Mouse (Mus musculus) neutrophil, adult 65 days (primary cell): ENCODE results near the gene Fbxo39. TPM values are rescaled to one million over a fixed set of nuclear protein-coding genes. Genes with fewer than 3 reads are reported as not detected.

Experiments used
- total RNA-seq: library from RNA; stranded (reverse); gene quantifications from 2 replicates; pipeline ENCODE4 v1.2.4, GENCODE M21; 2023

Fbxo39 gene
- 0.23 TPM in 1 of 2 replicates, not detected in the other for total RNA-seq

GRCm38 (mm10) chr11:72314151-72314895, at the start of gene Fbxo39:
Gene Fbxo39, plus strand, starts transcription at chr11:72314444.

GRCm38 (mm10) chr11:72266960-72267560, 47.2 kb upstream of the Fbxo39 start, which contains the start of gene Slc13a5:
Gene Slc13a5, minus strand, starts transcription at chr11:72267222.

GRCm38 (mm10) chr11:72301334-72301733, 12.9 kb upstream of the Fbxo39 start, which contains the start of gene Xaf1:
Gene Xaf1, plus strand, starts transcription at chr11:72301629.

GRCm38 (mm10) chr11:72362347-72362741, 48.1 kb downstream of the Fbxo39 start, which contains the start of gene Tekt1:
Gene Tekt1, minus strand, starts transcription at chr11:72362442.

Other genes with a start within 250 kb of the Fbxo39 start
- gene Pitpnm3, start 178.7 kb upstream of the Fbxo39 start, total RNA-seq, result 0.07 TPM in 1 of 2 replicates, not detected in the other
- 0.32 and 0.48 TPM in 2 replicates for gene Gm43951, start 107.6 kb upstream of the Fbxo39 start, total RNA-seq
- gene 4933427D14Rik, start 107.0 kb upstream of the Fbxo39 start, total RNA-seq, result 7.7 and 9.8 TPM in 2 replicates
- 34.4 and 47.3 TPM in 2 replicates for gene Txndc17, start 106.9 kb upstream of the Fbxo39 start, total RNA-seq
- gene Med31, start 98.9 kb upstream of the Fbxo39 start, total RNA-seq, result 24.7 and 32.1 TPM in 2 replicates
- gene Slc13a5, start 47.2 kb upstream of the Fbxo39 start, total RNA-seq, result 0.69 TPM in 1 of 2 replicates, not detected in the other
- 9.8 and 15.2 TPM in 2 replicates for gene Xaf1, start 12.8 kb upstream of the Fbxo39 start, total RNA-seq
- gene Tekt1, start 48.0 kb downstream of the Fbxo39 start, total RNA-seq, result not detected in 2 replicates
- gene Smtnl2, start 97.3 kb downstream of the Fbxo39 start, total RNA-seq, result 0.36 TPM in 1 of 2 replicates, not detected in the other
- not detected in 2 replicates for gene Ggt6, start 121.1 kb downstream of the Fbxo39 start, total RNA-seq
- 24.0 and 31.3 TPM in 2 replicates for gene Mybbp1a, start 126.9 kb downstream of the Fbxo39 start, total RNA-seq
- 0.86 and 1.6 TPM in 2 replicates for gene Spns2, start 175.5 kb downstream of the Fbxo39 start, total RNA-seq
- 6.5 and 7.8 TPM in 2 replicates for gene Spns3, start 236.1 kb downstream of the Fbxo39 start, total RNA-seq